Mouse (Mus musculus): ENCODE results near the gene Gm21518. TPM values are rescaled to one million over a fixed set of nuclear protein-coding genes. Genes with fewer than 3 reads are reported as not detected.

The Gm21518 gene
- total RNA-seq (2023): not detected

GRCm38 (mm10) chrY:62190566-62190965, at the start of gene Gm21518:
TSS of gene Gm21518 (plus strand) at chrY:62190866.

